In genomic region chr9:44119948-44120465, GRCm38 (mm10) we compare ENCODE assay signal across 31 mouse cellular contexts. TPM values are rescaled to one million over a fixed set of nuclear protein-coding genes. Genes with fewer than 3 reads are reported as not detected.
"Had no signal": no experiment of that assay in that cellular context is flagged by ENCODE, and none has a peak within 500 bp of the region (broad histone marks: within the 10 kb centered on the region; RNA-seq: fewer than 3 reads in every experiment).

No protein-coding gene starts in this region.

- H3K36me3 ChIP-seq: heart, embryonic 13.5 days; heart, embryonic 15.5 days; hindbrain, embryonic 13.5 days; intestine, embryonic 15.5 days; limb, embryonic 10.5 days; limb, embryonic 12.5 days; liver, embryonic 13.5 days; liver, embryonic 15.5 days had no signal

- H3K4me3 ChIP-seq: heart, adult 2 months; heart, embryonic 13.5 days; heart, embryonic 15.5 days; hindbrain, embryonic 13.5 days; intestine, embryonic 15.5 days; left cerebral cortex, adult 2 months; limb, embryonic 10.5 days; limb, embryonic 12.5 days; liver, embryonic 13.5 days; liver, embryonic 15.5 days had no signal

- H3K9ac ChIP-seq: heart, embryonic 13.5 days; heart, embryonic 15.5 days; hindbrain, embryonic 13.5 days; intestine, embryonic 15.5 days; limb, embryonic 12.5 days; liver, embryonic 13.5 days; liver, embryonic 15.5 days; liver, postnatal 0 days had no signal

- H3K4me1 ChIP-seq: heart, embryonic 13.5 days; heart, embryonic 15.5 days; intestine, embryonic 15.5 days; limb, embryonic 10.5 days; limb, embryonic 12.5 days; liver, embryonic 13.5 days; liver, embryonic 15.5 days had no signal

- H3K27me3 ChIP-seq: heart, embryonic 13.5 days; heart, embryonic 15.5 days; hindbrain, embryonic 13.5 days; intestine, embryonic 15.5 days; limb, embryonic 12.5 days; liver, embryonic 13.5 days; liver, embryonic 15.5 days had no signal

- H3K9me3 ChIP-seq: heart, embryonic 13.5 days; heart, embryonic 15.5 days; hindbrain, embryonic 13.5 days; intestine, embryonic 15.5 days; limb, embryonic 10.5 days; limb, embryonic 12.5 days; liver, embryonic 13.5 days; liver, embryonic 15.5 days had no signal

- H3K4me2 ChIP-seq: heart, embryonic 11.5 days; heart, embryonic 13.5 days; heart, embryonic 15.5 days; hindbrain, embryonic 13.5 days; intestine, embryonic 15.5 days; limb, embryonic 12.5 days; liver, embryonic 11.5 days; liver, embryonic 13.5 days; liver, embryonic 15.5 days had no signal

- ATAC-seq: hindbrain, embryonic 16.5 days; inflammation-experienced regulatory T-cells, adult 6 months; intestine, embryonic 15.5 days; intestine, postnatal 0 days; liver, postnatal 0 days had no signal

- DNase-seq: gastrocnemius, postnatal 14 days; heart, adult 11 months; heart, adult 2 months; heart, postnatal 14 days; heart, postnatal 36 days; kidney, adult 18-20 months; kidney, adult 8-10 months; kidney, postnatal 10 days; kidney, postnatal 25 days; kidney, postnatal 4 days; layer of hippocampus, adult 9-11 months; liver; liver, embryonic 13.5 days; liver, postnatal 0 days had no signal

- H3K27ac ChIP-seq: heart, adult 2 months; heart, embryonic 13.5 days; heart, embryonic 15.5 days; hindbrain, embryonic 13.5 days; intestine, embryonic 15.5 days; left cerebral cortex, adult 2 months; limb, embryonic 10.5 days; limb, embryonic 12.5 days; liver, embryonic 13.5 days; liver, embryonic 15.5 days had no signal

RNA-seq across cellular contexts. Expression of gene Gm49380, which starts 6.7 kb away (rescaled TPM):
- total RNA-seq: hematopoietic stem cell, adult 5-6 weeks had no signal
- polyA plus RNA-seq: heart, adult 2 months; heart, embryonic 11.5 days; heart, embryonic 13.5 days; heart, postnatal 0 days; inflammation-experienced regulatory T-cells, adult 6 months; intestine, postnatal 0 days; liver, embryonic 11.5 days; liver, embryonic 13.5 days; liver, embryonic 15.5 days; liver, postnatal 0 days had no signal

RNA-seq across cellular contexts. Expression of gene C1qtnf5, which starts 13.0 kb away (rescaled TPM):
- total RNA-seq: hematopoietic stem cell, adult 5-6 weeks had no signal
- polyA plus RNA-seq: inflammation-experienced regulatory T-cells, adult 6 months; limb, embryonic 10.5 days had no signal

RNA-seq across cellular contexts. Expression of gene Mfrp, which starts 18.5 kb away (rescaled TPM):
- total RNA-seq: gastrocnemius, adult 8-10 months; gastrocnemius, postnatal 36 days; heart, postnatal 14 days; heart, postnatal 36 days; hematopoietic stem cell, adult 5-6 weeks had no signal
- polyA plus RNA-seq: heart, embryonic 13.5 days; heart, embryonic 15.5 days; heart, postnatal 0 days; inflammation-experienced regulatory T-cells, adult 6 months; liver, embryonic 13.5 days; liver, embryonic 15.5 days; liver, postnatal 0 days had no signal
